Mouse (Mus musculus) G1E-ER4 (cell line): ENCODE results near the gene Slc51a. TPM values are rescaled to one million over a fixed set of nuclear protein-coding genes. Genes with fewer than 3 reads are reported as not detected.

Source experiments
- GATA1 ChIP-seq: IDR thresholded peaks from one replicate; pipeline ENCODE4 v1.8.0; 2012; ENCODE audit warnings: low read length, inconsistent platforms
- polyA plus RNA-seq: library from polyadenylated mRNA; stranded (reverse); fragments of >175 nt; gene quantifications from 2 replicates; pipeline ENCODE4 v1.2.3, GENCODE M21; 2012

Slc51a gene
- polyA plus RNA-seq, 1 experiment, result 0.04 TPM

DNA sequence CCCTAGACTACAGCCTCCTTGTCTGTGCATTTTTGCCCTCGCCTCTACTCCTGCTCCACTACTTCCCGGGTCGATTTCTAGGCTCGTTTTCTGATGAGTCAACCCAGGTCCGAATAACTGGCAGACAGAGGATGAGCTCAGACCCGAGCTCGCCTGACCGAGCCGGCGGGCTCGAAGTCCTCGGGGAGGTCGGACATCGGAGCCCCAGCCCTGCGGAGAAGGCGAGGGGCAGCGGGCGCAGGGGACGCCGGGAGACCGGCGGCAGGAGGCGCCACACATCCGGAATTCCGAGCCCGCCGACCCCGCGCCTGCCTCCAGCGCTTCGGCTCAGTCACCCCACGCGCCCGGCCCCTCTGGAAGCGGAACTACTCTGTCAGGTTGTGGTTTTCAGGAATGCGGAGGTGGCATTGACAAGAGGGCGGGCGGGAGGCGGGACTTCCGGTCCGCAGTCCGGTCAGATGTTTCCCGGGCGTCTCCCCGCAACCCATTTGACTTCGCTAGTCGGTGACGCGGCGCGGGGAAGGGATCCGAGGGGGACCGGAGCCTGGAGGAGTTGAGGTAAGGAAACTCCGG lies 57.1 kb downstream of the Slc51a start, which contains the start of gene Pcyt1a:
Gene Pcyt1a (plus strand): TSS at position 448 of the 573 bp plus-strand sequence.
- no peak for TF ChIP-seq GATA1

DNA sequence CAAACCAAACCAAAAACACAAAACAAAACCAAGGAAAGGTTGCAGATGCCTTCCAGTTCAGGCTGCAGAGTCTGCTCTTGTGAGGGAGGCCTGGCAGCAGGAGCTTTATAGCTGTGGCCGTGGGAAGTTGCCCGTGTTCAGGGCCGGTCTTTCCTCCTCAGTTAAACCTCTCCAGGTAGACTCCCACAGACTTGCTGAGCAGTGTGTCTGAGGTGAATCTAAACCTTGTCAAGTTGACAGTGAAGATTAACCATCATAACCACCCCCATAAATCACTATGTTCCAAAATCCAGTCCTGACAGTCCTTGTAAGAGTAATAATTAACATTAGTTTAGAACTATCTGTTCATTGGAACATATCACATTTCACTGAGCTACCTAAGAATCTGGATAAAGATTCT lies 60.2 kb downstream of the Slc51a start:
- TF ChIP-seq GATA1, result no peak

Other genes with a start within 250 kb of the Slc51a start
- 6.3 and 9.0 TPM in 2 replicates for gene Fbxo45, start 240.7 kb downstream of the Slc51a start, polyA plus RNA-seq
- gene Wdr53, start 240.7 kb downstream of the Slc51a start, polyA plus RNA-seq, result 13.0 and 15.6 TPM in 2 replicates
- not detected in 2 replicates for gene Smco1, start 216.4 kb downstream of the Slc51a start, polyA plus RNA-seq
- gene Rnf168, start 210.4 kb downstream of the Slc51a start, polyA plus RNA-seq, result 14.1 and 15.3 TPM in 2 replicates
- gene Ubxn7, start 155.6 kb downstream of the Slc51a start, polyA plus RNA-seq, result 6.1 and 8.3 TPM in 2 replicates
- gene Tm4sf19, start 87.4 kb downstream of the Slc51a start, polyA plus RNA-seq, result not detected in 2 replicates
- gene Tctex1d2, start 68.2 kb downstream of the Slc51a start, polyA plus RNA-seq, result 0.08 and 0.10 TPM in 2 replicates
- gene Pcyt1a, start 57.0 kb downstream of the Slc51a start, polyA plus RNA-seq, result 50.1 and 64.7 TPM in 2 replicates
- gene Zdhhc19, start 8.4 kb upstream of the Slc51a start, polyA plus RNA-seq, result not detected in 2 replicates
- gene Tfrc, start 121.0 kb upstream of the Slc51a start, polyA plus RNA-seq, result 6.9 and 18.2 TPM in 2 replicates
- gene Tnk2, start 156.0 kb upstream of the Slc51a start, polyA plus RNA-seq, result 155 and 164 TPM in 2 replicates
- gene Muc4, start 248.0 kb upstream of the Slc51a start, polyA plus RNA-seq, result not detected in 2 replicates